Mouse (Mus musculus) spleen, adult 2 months (tissue): ENCODE measurements around the gene Slc28a1.
"Not testable (repeated sequence)": the region's sequence is repeated elsewhere in the genome, so short reads cannot be mapped to it uniquely, and the experiment has no call there.

Experiments used
- CTCF ChIP-seq: fragments of 200-500 bp; IDR thresholded peaks from 2 replicates; pipeline ENCODE4 v1.5.1; 2011; ENCODE audit warnings: mild to moderate bottlenecking, inconsistent platforms; ENCODE audit not compliant: insufficient read depth, insufficient read length, insufficient replicate concordance; ENCODE audit errors: extremely low read depth
- POLR2A ChIP-seq: fragments of 200-500 bp; IDR thresholded peaks from 2 replicates; pipeline ENCODE4 v1.6.1; 2011; ENCODE audit warnings: low read depth, low read length, inconsistent platforms

DNA sequence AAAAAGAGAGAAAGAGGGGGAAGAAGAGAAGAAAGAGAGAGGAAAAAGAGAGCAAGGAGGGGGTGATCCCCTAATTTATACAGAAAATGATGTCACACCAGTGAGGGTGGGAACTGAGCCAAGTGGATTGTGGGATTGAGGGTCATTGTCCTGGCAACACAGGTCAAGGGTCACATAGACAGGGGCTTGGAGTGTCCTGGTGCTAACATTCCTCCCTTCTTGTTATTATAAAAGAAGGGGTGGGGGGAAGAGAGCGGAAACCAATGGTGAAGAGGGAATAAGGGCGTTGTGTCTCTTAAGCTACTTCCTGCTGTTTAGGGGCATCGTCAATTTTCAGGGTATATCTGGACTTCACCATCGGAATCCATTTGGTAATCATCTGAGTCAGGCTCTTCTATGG is 28.5 kb downstream of the Slc28a1 start:
- TF ChIP-seq POLR2A, CTCF: not testable (repeated sequence)
